Mouse (Mus musculus) intestine, embryonic 15.5 days (tissue): ENCODE measurements at regions not wholly inside any gene's neighbourhood (a gene's known extent, or its start where the extent isn't known, plus 50 kb on each side); places are given as distances from the start of the nearest gene placed in this dataset.

ENCODE experiments used
- ATAC-seq: fragments of 200-750 bp; cut with Nextera tagmentation; 2 replicates; pipeline ENCODE4 v1.8.0; 2017; ENCODE audit warnings: moderate TSS enrichment, moderate library complexity
- H3K27ac ChIP-seq: fragments of 300-500 bp; sonication (generic); 2 replicates; pipeline ENCODE4 v1.5.1; 2015; ENCODE audit warnings: mild to moderate bottlenecking, inconsistent platforms
- H3K27me3 ChIP-seq: fragments of 300-500 bp; sonication (generic); replicated peaks from 2 replicates; pipeline ENCODE4 v1.6.1; 2015; ENCODE audit warnings: inconsistent platforms
- H3K36me3 ChIP-seq: fragments of 300-500 bp; sonication (generic); 2 replicates; pipeline ENCODE4 v1.6.1; 2015; ENCODE audit warnings: inconsistent platforms
- H3K4me1 ChIP-seq: fragments of 300-500 bp; sonication (generic); replicated peaks from 2 replicates; pipeline ENCODE4 v1.6.1; 2015; ENCODE audit warnings: inconsistent platforms
- H3K4me2 ChIP-seq: fragments of 300-500 bp; sonication (generic); replicated peaks from 2 replicates; pipeline ENCODE4 v1.6.1; 2015; ENCODE audit warnings: mild to moderate bottlenecking, inconsistent platforms
- H3K4me3 ChIP-seq: fragments of 300-500 bp; sonication (generic); replicated peaks from 2 replicates; pipeline ENCODE4 v1.5.1; 2015; ENCODE audit warnings: inconsistent platforms
- H3K9ac ChIP-seq: fragments of 300-500 bp; sonication (generic); 2 replicates; pipeline ENCODE4 v1.6.1; 2015; ENCODE audit warnings: inconsistent platforms
- H3K9me3 ChIP-seq: fragments of 300-500 bp; sonication (generic); 2 replicates; pipeline ENCODE4 v1.6.1; 2016; ENCODE audit warnings: inconsistent platforms
- WGBS: fragments of 180-500 bp; shearing (Covaris S2); methylation state at CpG from one replicate; pipeline ENCODE4 v1.1.7; 2015; 5-methylcytosine and 5-hydroxymethylcytosine counted together

- Histone ChIP-seq H3K4me2 (no peak overlapping the region), H3K4me1 (no peaks in the 10 kb centered on the region), H3K27me3 (no peaks in the 10 kb centered on the region), H3K36me3 (no peaks in the 10 kb centered on the region), H3K9ac (no peak overlapping the region), H3K9me3 (no peaks in the 10 kb centered on the region), H3K27ac (no peak overlapping the region), H3K4me3 (no peak overlapping the region)
- ATAC-seq: no peak
These were observed 92.1 kb upstream of the Nsun6 start for GRCm38 (mm10) chr2:15146986-15147385.

GRCm38 (mm10) chr2:15146414-15146813, 91.5 kb upstream of the Nsun6 start:
- H3K9ac ChIP-seq: no peak overlapping the region
- WGBS: 40% methylated on average over 1 of the region's 1 CpGs
- H3K4me1 ChIP-seq: no peaks in the 10 kb centered on the region
- H3K27ac ChIP-seq: no peak overlapping the region
- no peaks in the 10 kb centered on the region for H3K9me3 ChIP-seq
- H3K4me3 ChIP-seq: no peak overlapping the region
- H3K27me3 ChIP-seq: no peaks in the 10 kb centered on the region
- H3K36me3 ChIP-seq: no peaks in the 10 kb centered on the region
- ATAC-seq: no peak
- H3K4me2 ChIP-seq: no peak overlapping the region

GRCm38 (mm10) chr2:15144781-15145180, 89.9 kb upstream of the Nsun6 start:
- Histone ChIP-seq H3K36me3 (no peaks in the 10 kb centered on the region), H3K27me3 (no peaks in the 10 kb centered on the region), H3K9me3 (no peaks in the 10 kb centered on the region), H3K27ac (no peak overlapping the region), H3K4me3 (no peak overlapping the region), H3K4me2 (no peak overlapping the region), H3K4me1 (no peaks in the 10 kb centered on the region), H3K9ac (no peak overlapping the region)
- 95% methylated on average over 2 of the region's 2 CpGs for WGBS
- ATAC-seq: no peak

DNA sequence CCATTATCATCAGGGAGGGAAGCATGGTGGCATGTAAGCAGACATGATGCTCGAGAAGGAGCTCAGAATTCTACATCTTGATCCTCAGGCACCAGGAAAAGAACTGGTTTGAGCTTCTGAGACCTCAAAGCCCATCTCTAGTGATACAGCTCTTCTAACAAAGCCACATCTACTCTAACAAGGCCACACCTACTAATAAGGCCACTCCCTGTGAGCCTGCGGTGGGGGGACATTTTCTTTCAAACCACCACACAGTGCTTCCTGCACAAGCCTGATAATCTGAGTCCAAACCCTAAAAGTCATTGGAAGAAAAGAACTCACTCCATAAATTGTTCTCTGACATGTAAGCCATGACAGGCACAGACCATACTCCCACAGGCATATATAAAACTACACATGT, 85.0 kb upstream of the Nsun6 start:
- no peaks in the 10 kb centered on the region for H3K27me3 ChIP-seq
- no peak overlapping the region for H3K9ac ChIP-seq
- no peak overlapping the region for H3K27ac ChIP-seq
- no peak for ATAC-seq
- H3K36me3 ChIP-seq: no peaks in the 10 kb centered on the region
- WGBS: 87% methylated on average over 2 of the region's 2 CpGs
- no peak overlapping the region for H3K4me2 ChIP-seq
- H3K9me3 ChIP-seq: no peaks in the 10 kb centered on the region
- no peak overlapping the region for H3K4me3 ChIP-seq
- no peaks in the 10 kb centered on the region for H3K4me1 ChIP-seq
